18 mouse cellular contexts compared by ENCODE assay signal in the genomic region with DNA sequence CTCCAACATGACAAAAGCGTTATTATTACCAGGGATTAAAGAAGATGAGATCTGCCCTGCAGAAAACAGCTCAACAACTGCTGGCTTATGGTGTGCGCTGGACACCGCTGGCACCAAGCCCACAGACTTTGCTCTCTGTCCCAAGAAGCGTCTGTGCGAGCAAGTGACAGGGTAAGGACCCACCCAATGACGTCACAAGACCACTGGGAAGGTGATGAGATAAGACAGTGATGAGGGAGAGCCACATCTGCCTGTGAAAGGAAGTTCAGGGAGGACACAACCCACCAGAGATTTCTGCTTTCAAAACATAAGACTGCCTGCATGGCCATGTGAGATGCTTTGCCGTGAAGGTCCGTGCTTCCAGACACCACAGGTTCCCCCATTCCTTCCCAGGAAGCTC.
DNase-seq lines count a peak whose midpoint lies in the region; ATAC-seq and TF ChIP-seq lines count a peak whose summit lies in the region.
"Had no signal": no experiment of that assay in that cellular context is flagged by ENCODE, and none has a peak within 500 bp of the region (broad histone marks: within the 10 kb centered on the region; RNA-seq: fewer than 3 reads in every experiment).

No protein-coding gene starts in this region.

- intact Hi-C loops in heart, postnatal 25 days (cut with DNase I), result no loop called here

- H3K4me2 ChIP-seq in lung, postnatal 0 days (replicated peaks; ENCODE audit: low read depth, low read length), result no peak overlapping the region
- no peak overlapping the region for H3K4me2 ChIP-seq in embryonic facial prominence, embryonic 11.5 days (ENCODE audit: low read depth, low read length)
- H3K4me2 ChIP-seq in heart, embryonic 13.5 days, result peak overlapping the region; percentile 2; the same call in 1 of the 2 replicates
- H3K4me2 ChIP-seq: heart, embryonic 15.5 days; liver, embryonic 15.5 days had no signal

- ATAC-seq in lung, postnatal 0 days, result peak; percentile 43
- no peak for ATAC-seq in embryonic facial prominence, embryonic 11.5 days (replicated peaks; ENCODE audit: insufficient number of reproducible peaks, low FRiP score, low TSS enrichment, low read depth)
- ATAC-seq in heart, embryonic 13.5 days (ENCODE audit: extremely low read depth, insufficient number of reproducible peaks, low FRiP score, low TSS enrichment), result no peak
- ATAC-seq: forebrain, postnatal 0 days; hindbrain, postnatal 0 days had no signal

- H3K27ac ChIP-seq in lung, postnatal 0 days (ENCODE audit: low read length), result no peak overlapping the region
- 0 out of 2 replicates have a peak overlapping the region, but pooled peaks have one; percentile 9 for H3K27ac ChIP-seq in embryonic facial prominence, embryonic 11.5 days (replicated peaks; ENCODE audit: low read depth, low read length)
- H3K27ac ChIP-seq in heart, embryonic 13.5 days (replicated peaks), result no peak overlapping the region
- H3K27ac ChIP-seq: heart, embryonic 15.5 days; hindbrain, postnatal 0 days; liver, embryonic 15.5 days had no signal

- no peak for TF ChIP-seq POLR2A in lung, adult 2 months (IDR thresholded peaks at IDR 0.05; ENCODE audit: borderline replicate concordance, extremely low read depth, low read depth, low read length)

- H3K36me3 ChIP-seq in lung, postnatal 0 days (ENCODE audit: insufficient read depth, low read length), result no peaks in the 10 kb centered on the region
- no peaks in the 10 kb centered on the region for H3K36me3 ChIP-seq in embryonic facial prominence, embryonic 11.5 days (replicated peaks; ENCODE audit: control insufficient read depth, insufficient read depth, low read depth, low read length)
- H3K36me3 ChIP-seq in heart, embryonic 13.5 days, result no peaks in the 10 kb centered on the region
- H3K36me3 ChIP-seq: heart, embryonic 15.5 days; liver, embryonic 15.5 days had no signal

- peak; percentile 6 for DNase-seq in heart, adult 8-10 months (ENCODE audit: low spot score)
- no peak for DNase-seq in heart, postnatal 25 days (ENCODE audit: low spot score)
- DNase-seq in lung, postnatal 0 days (ENCODE audit: low spot score), result no peak
- DNase-seq in lung, adult 2 months, result no peak
- DNase-seq in embryonic facial prominence, embryonic 11.5 days (ENCODE audit: low spot score), result no peak
- DNase-seq in thymus, adult 18-20 months, result no peak
- no peak for DNase-seq in spleen, adult 18-20 months
- DNase-seq: adrenal gland, postnatal 36 days; cerebellum, adult 9-10 months; embryo, embryonic 11 days; forebrain, postnatal 0 days; kidney, adult 2 months; kidney, postnatal 14 days; right cerebral cortex, postnatal 14 days had no signal

- no peak overlapping the region for H3K4me3 ChIP-seq in lung, postnatal 0 days (ENCODE audit: low read depth, low read length)
- H3K4me3 ChIP-seq in lung, adult 2 months (replicated peaks; ENCODE audit: extremely low read depth, low read depth, low read length), result no peak overlapping the region
- no peak overlapping the region for H3K4me3 ChIP-seq in embryonic facial prominence, embryonic 11.5 days (ENCODE audit: low read depth, low read length)
- H3K4me3 ChIP-seq in heart, embryonic 13.5 days, result no peak overlapping the region
- H3K4me3 ChIP-seq: heart, embryonic 15.5 days; liver, embryonic 15.5 days had no signal

- TF ChIP-seq EP300 in lung, postnatal 0 days (IDR thresholded peaks at IDR 0.05), result no peak

- H3K4me1 ChIP-seq in lung, postnatal 0 days (ENCODE audit: insufficient read depth, low read depth, low read length), result no peaks in the 10 kb centered on the region
- no peaks in the 10 kb centered on the region for H3K4me1 ChIP-seq in lung, adult 2 months (ENCODE audit: control insufficient read depth, insufficient read depth, low read length)
- H3K4me1 ChIP-seq in embryonic facial prominence, embryonic 11.5 days (ENCODE audit: control insufficient read depth, insufficient read depth, low read length), result no peaks in the 10 kb centered on the region; the same call in 1 of the 2 replicates
- H3K4me1 ChIP-seq in heart, embryonic 13.5 days, result peaks cover 7% of the 10 kb centered on the region
- H3K4me1 ChIP-seq: heart, embryonic 15.5 days; liver, embryonic 15.5 days had no signal

- no peak for TF ChIP-seq CTCF in lung, postnatal 0 days (IDR thresholded peaks at IDR 0.05)
- TF ChIP-seq CTCF in lung, adult 2 months (IDR thresholded peaks at IDR 0.05; ENCODE audit: insufficient read depth, low read length), result no peak

- H3K27me3 ChIP-seq in lung, postnatal 0 days (replicated peaks; ENCODE audit: insufficient read depth, low read length), result no peaks in the 10 kb centered on the region
- H3K27me3 ChIP-seq in embryonic facial prominence, embryonic 11.5 days (ENCODE audit: control insufficient read depth, insufficient read depth, low read length), result no peaks in the 10 kb centered on the region
- no peaks in the 10 kb centered on the region for H3K27me3 ChIP-seq in heart, embryonic 13.5 days (replicated peaks)
- H3K27me3 ChIP-seq: liver, embryonic 15.5 days had no signal

- 58% methylated on average over 8 of the region's 8 CpGs for WGBS in lung, postnatal 0 days
- WGBS in lung, adult 2 months, result 50% methylated on average over 8 of the region's 8 CpGs
- 50% methylated on average over 8 of the region's 8 CpGs for WGBS in embryonic facial prominence, embryonic 11.5 days
- 65% methylated on average over 8 of the region's 8 CpGs for WGBS in heart, embryonic 13.5 days

- no peaks in the 10 kb centered on the region for H3K9me3 ChIP-seq in lung, postnatal 0 days (ENCODE audit: low read length)
- no peaks in the 10 kb centered on the region for H3K9me3 ChIP-seq in embryonic facial prominence, embryonic 11.5 days (replicated peaks; ENCODE audit: control insufficient read depth, low read length)
- no peaks in the 10 kb centered on the region for H3K9me3 ChIP-seq in heart, embryonic 13.5 days
- H3K9me3 ChIP-seq: heart, embryonic 15.5 days; liver, embryonic 15.5 days had no signal

- H3K9ac ChIP-seq in lung, postnatal 0 days (replicated peaks; ENCODE audit: low read depth), result no peak overlapping the region
- H3K9ac ChIP-seq in embryonic facial prominence, embryonic 11.5 days (replicated peaks; ENCODE audit: low read length), result no peak overlapping the region
- no peak overlapping the region for H3K9ac ChIP-seq in heart, embryonic 13.5 days
- H3K9ac ChIP-seq: forebrain, postnatal 0 days; heart, embryonic 15.5 days; liver, embryonic 15.5 days had no signal
